Comparison of ENCODE assay signal across 11 mouse cellular contexts in genomic region chr9:120919130-120919529, GRCm38 (mm10). TPM values are rescaled to one million over a fixed set of nuclear protein-coding genes. Genes with fewer than 3 reads are reported as not detected.
A peak's percentile ranks its signal among the peaks of the same experiment; 100 is the strongest.
DNase-seq lines count a peak whose midpoint lies in the region; ATAC-seq and TF ChIP-seq lines count a peak whose summit lies in the region.
"Had no signal": no experiment of that assay in that cellular context is flagged by ENCODE, and none has a peak within 500 bp of the region (broad histone marks: within the 10 kb centered on the region; RNA-seq: fewer than 3 reads in every experiment).

No protein-coding gene starts in this region.

- TF ChIP-seq POLR2A in thymus, adult 2 months (IDR thresholded peaks at IDR 0.05; ENCODE audit: control insufficient read depth, extremely low read depth, insufficient read depth, low read length, poor library complexity) = no peak

- no peak for TF ChIP-seq CTCF in thymus, adult 2 months (IDR thresholded peaks at IDR 0.05; ENCODE audit: borderline replicate concordance, control insufficient read depth, extremely low read depth, insufficient read depth, low read length, poor library complexity)

- no peak overlapping the region for H3K4me3 ChIP-seq in embryonic facial prominence, embryonic 15.5 days (replicated peaks)
- no peak overlapping the region for H3K4me3 ChIP-seq in thymus, adult 2 months (ENCODE audit: control insufficient read depth, insufficient read depth, low read length)
- H3K4me3 ChIP-seq: hindbrain, embryonic 15.5 days; liver, embryonic 12.5 days had no signal

- no peaks in the 10 kb centered on the region for H3K27me3 ChIP-seq in embryonic facial prominence, embryonic 15.5 days
- H3K27me3 ChIP-seq in thymus, adult 2 months (ENCODE audit: control insufficient read depth, insufficient read depth, low read length) = no peaks in the 10 kb centered on the region
- H3K27me3 ChIP-seq: hindbrain, embryonic 15.5 days; liver, embryonic 12.5 days had no signal

- no peaks in the 10 kb centered on the region for H3K36me3 ChIP-seq in embryonic facial prominence, embryonic 15.5 days
- H3K36me3 ChIP-seq in thymus, adult 2 months (ENCODE audit: control insufficient read depth, insufficient read depth, low read length) = no peaks in the 10 kb centered on the region
- H3K36me3 ChIP-seq: hindbrain, embryonic 15.5 days; liver, embryonic 12.5 days had no signal

- peak overlapping the region; percentile 83 for H3K27ac ChIP-seq in embryonic facial prominence, embryonic 15.5 days (replicated peaks)
- no peak overlapping the region for H3K27ac ChIP-seq in thymus, adult 2 months (ENCODE audit: control insufficient read depth, insufficient read depth, low read length)
- H3K27ac ChIP-seq: hindbrain, embryonic 15.5 days; liver, embryonic 12.5 days had no signal

- peak; percentile 57; the same call in 1 of the 2 replicates for ATAC-seq in embryonic facial prominence, embryonic 15.5 days (ENCODE audit: insufficient number of reproducible peaks, low FRiP score, low TSS enrichment, low read depth)
- peak; percentile 76 for ATAC-seq in megakaryocyte-erythroid progenitor cell, adult 5-6 weeks (replicated peaks; ENCODE audit: low FRiP score, low TSS enrichment, poor library complexity, severe bottlenecking)
- ATAC-seq: activated CD4-positive, CD25-positive, alpha-beta regulatory T cell, adult 4 months; forebrain, postnatal 0 days; liver, embryonic 12.5 days had no signal

- peak; percentile 20 for DNase-seq in 3T3-L1 (ENCODE audit: low read depth, low spot score)
- peak; percentile 26 for DNase-seq in CD4-positive helper T cell, adult 2 months (ENCODE audit: low read depth, low spot score)
- DNase-seq in spleen, adult 12 weeks (ENCODE audit: low spot score) = no peak
- no peak for DNase-seq in layer of hippocampus, adult 18-20 months (ENCODE audit: low spot score in 2 of 2)
- no peak for DNase-seq in thymus, adult 2 months
- DNase-seq: forebrain, postnatal 0 days had no signal

- H3K4me1 ChIP-seq in embryonic facial prominence, embryonic 15.5 days = 0 out of 2 replicates have a peak, but pooled peaks cover 8% of the 10 kb centered on the region
- peaks cover 10% of the 10 kb centered on the region for H3K4me1 ChIP-seq in thymus, adult 2 months (replicated peaks; ENCODE audit: control insufficient read depth, insufficient read depth, low read length)
- H3K4me1 ChIP-seq: hindbrain, embryonic 15.5 days had no signal

- WGBS in embryonic facial prominence, embryonic 15.5 days = 74% methylated on average over 5 of the region's 5 CpGs
- 90% methylated on average over 5 of the region's 5 CpGs for WGBS in thymus, adult 2 months

- H3K9me3 ChIP-seq in embryonic facial prominence, embryonic 15.5 days (replicated peaks) = no peaks in the 10 kb centered on the region
- H3K9me3 ChIP-seq: hindbrain, embryonic 15.5 days had no signal

- no peak overlapping the region for H3K4me2 ChIP-seq in embryonic facial prominence, embryonic 15.5 days (replicated peaks)
- H3K4me2 ChIP-seq: hindbrain, embryonic 15.5 days; liver, embryonic 12.5 days had no signal

- H3K9ac ChIP-seq in embryonic facial prominence, embryonic 15.5 days = no peak overlapping the region
- H3K9ac ChIP-seq: forebrain, postnatal 0 days; hindbrain, embryonic 15.5 days; liver, embryonic 12.5 days had no signal

RNA-seq across cellular contexts. Expression of gene Ctnnb1, which starts 9.9 kb away (rescaled TPM):
- 614 and 657 TPM in 2 replicates for polyA plus RNA-seq in embryonic facial prominence, embryonic 15.5 days (2015; fragmentation: Nextera tagmentation; extraction: Ambion mirVana)
- total RNA-seq in megakaryocyte-erythroid progenitor cell, adult 5-6 weeks (2014; fragmentation: Nextera tagmentation) = 290 and 302 TPM in 2 replicates
- total RNA-seq in megakaryocyte-erythroid progenitor cell, adult 5-6 weeks (2017) = 475 and 509 TPM in 2 replicates
- total RNA-seq in layer of hippocampus, adult 18-20 months (2021) = 100 to 1,000 TPM; 485 to 511 TPM
- polyA plus RNA-seq in thymus, adult 2 months (2012; rRNA removed) = 115 and 117 TPM in 2 replicates

Comparison
In these comparisons a context has a peak if more than half of its experiments do, and no peak if none do; other contexts are left out.
1. DNase-seq: peak in 3T3-L1 (single experiment) and CD4-positive helper T cell, adult 2 months (single experiment); none in spleen, adult 12 weeks (single experiment), layer of hippocampus, adult 18-20 months (0 of 2) and thymus, adult 2 months (single experiment).